ENCODE assay signal across 14 mouse cellular contexts in the genomic region with DNA sequence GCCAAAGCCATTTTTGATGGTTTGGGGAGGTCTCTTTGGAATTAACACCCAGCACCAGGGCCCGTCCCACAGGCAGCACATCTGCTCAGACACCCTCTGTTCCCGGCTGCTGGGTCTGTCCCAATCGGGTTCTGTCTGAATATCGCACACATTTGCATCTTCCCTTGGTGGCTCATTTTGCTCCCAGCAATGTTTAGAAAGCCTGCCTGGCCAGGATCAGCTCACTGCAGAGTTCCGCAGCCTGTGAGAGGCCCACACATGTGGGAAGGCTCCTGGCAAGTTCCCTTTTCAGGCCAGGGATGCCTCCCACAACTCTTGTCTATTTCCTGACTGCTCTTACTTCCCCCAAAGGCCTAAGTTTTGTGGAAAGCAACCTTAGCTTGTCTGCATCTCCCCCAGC. TPM values are rescaled to one million over a fixed set of nuclear protein-coding genes. Genes with fewer than 3 reads are reported as not detected.
DNase-seq lines count a peak whose midpoint lies in the region; ATAC-seq lines count a peak whose summit lies in the region.
"Had no signal": no experiment of that assay in that cellular context is flagged by ENCODE, and none has a peak within 500 bp of the region (broad histone marks: within the 10 kb centered on the region; RNA-seq: fewer than 3 reads in every experiment).

No protein-coding gene starts in this region.

- 91% methylated on average over 5 of the region's 5 CpGs for WGBS in forebrain, embryonic 11.5 days
- WGBS in forebrain, embryonic 10.5 days, result 91% methylated on average over 5 of the region's 5 CpGs
- WGBS in stomach, embryonic 16.5 days, result 56% methylated on average over 5 of the region's 5 CpGs

- no peak overlapping the region for H3K9ac ChIP-seq in forebrain, embryonic 11.5 days (ENCODE audit: low read length)
- no peak overlapping the region for H3K9ac ChIP-seq in stomach, embryonic 16.5 days (ENCODE audit: low read length)
- H3K9ac ChIP-seq: embryonic facial prominence, embryonic 13.5 days had no signal

- H3K9me3 ChIP-seq in forebrain, embryonic 11.5 days (ENCODE audit: control insufficient read depth, low read length), result no peaks in the 10 kb centered on the region; the same call in 1 of the 2 replicates
- peaks cover 9% of the 10 kb centered on the region; the same call in 1 of the 2 replicates for H3K9me3 ChIP-seq in forebrain, embryonic 10.5 days
- H3K9me3 ChIP-seq in stomach, embryonic 16.5 days (replicated peaks; ENCODE audit: control insufficient read depth, low read length), result peaks cover 10% of the 10 kb centered on the region
- H3K9me3 ChIP-seq: G1E; limb, embryonic 10.5 days had no signal

- H3K36me3 ChIP-seq in forebrain, embryonic 11.5 days (ENCODE audit: control insufficient read depth, insufficient read depth, low read length), result no peaks in the 10 kb centered on the region
- H3K36me3 ChIP-seq in forebrain, embryonic 10.5 days (replicated peaks), result no peaks in the 10 kb centered on the region
- no peaks in the 10 kb centered on the region for H3K36me3 ChIP-seq in stomach, embryonic 16.5 days (ENCODE audit: control insufficient read depth, insufficient read depth, low read length)
- H3K36me3 ChIP-seq: embryonic facial prominence, embryonic 13.5 days; G1E; limb, embryonic 10.5 days had no signal

- H3K4me2 ChIP-seq in forebrain, embryonic 11.5 days (ENCODE audit: low read depth, low read length, severe bottlenecking), result no peak overlapping the region
- H3K4me2 ChIP-seq in stomach, embryonic 16.5 days (ENCODE audit: low read depth, low read length), result no peak overlapping the region
- H3K4me2 ChIP-seq: embryonic facial prominence, embryonic 13.5 days had no signal

- ATAC-seq in forebrain, embryonic 11.5 days (replicated peaks; ENCODE audit: low FRiP score), result no peak
- no peak for ATAC-seq in stomach, embryonic 16.5 days (ENCODE audit: insufficient read depth, low FRiP score)

- peak; percentile 29 for DNase-seq in forebrain, embryonic 11.5 days (ENCODE audit: low spot score)
- no peak for DNase-seq in forebrain, embryonic 10.5 days (ENCODE audit: extremely low spot score, low spot score)
- DNase-seq in lung, postnatal 36 days, result peak; percentile 50
- DNase-seq in lung, postnatal 25 days (ENCODE audit: low spot score), result no peak
- peak; percentile 53 to 94 for DNase-seq in left cerebral cortex, postnatal 25 days (ENCODE audit: low spot score in 2 of 2)
- no peak for DNase-seq in adipocyte (ENCODE audit: low spot score)
- DNase-seq in adrenal gland, postnatal 25 days, result no peak
- DNase-seq: adrenal gland, adult 2 months; cerebellum, adult 8-10 months had no signal

- intact Hi-C loops in left cerebral cortex, postnatal 25 days (cut with DNase I), result no loop called here

- H3K27ac ChIP-seq in forebrain, embryonic 11.5 days (ENCODE audit: low read depth, low read length), result no peak overlapping the region
- no peak overlapping the region for H3K27ac ChIP-seq in forebrain, embryonic 10.5 days
- peak overlapping the region; percentile 9; the same call in 1 of the 2 replicates for H3K27ac ChIP-seq in stomach, embryonic 16.5 days (ENCODE audit: low read length)
- H3K27ac ChIP-seq: embryonic facial prominence, embryonic 13.5 days; limb, embryonic 10.5 days had no signal

- H3K4me1 ChIP-seq in forebrain, embryonic 11.5 days (replicated peaks; ENCODE audit: control insufficient read depth, insufficient read depth, low read length), result no peaks in the 10 kb centered on the region
- H3K4me1 ChIP-seq in forebrain, embryonic 10.5 days, result no peaks in the 10 kb centered on the region
- no peaks in the 10 kb centered on the region for H3K4me1 ChIP-seq in stomach, embryonic 16.5 days (ENCODE audit: control insufficient read depth, insufficient read depth, low read length)
- H3K4me1 ChIP-seq: embryonic facial prominence, embryonic 13.5 days had no signal

- no peaks in the 10 kb centered on the region for H3K27me3 ChIP-seq in forebrain, embryonic 11.5 days (ENCODE audit: control insufficient read depth, insufficient read depth, low read length)
- H3K27me3 ChIP-seq in forebrain, embryonic 10.5 days (ENCODE audit: poor library complexity, severe bottlenecking), result no peaks in the 10 kb centered on the region
- H3K27me3 ChIP-seq in stomach, embryonic 16.5 days (ENCODE audit: control insufficient read depth, insufficient read depth, low read length), result no peaks in the 10 kb centered on the region
- H3K27me3 ChIP-seq: embryonic facial prominence, embryonic 13.5 days; megakaryocyte, embryonic 14.5 days had no signal

- no peak overlapping the region for H3K4me3 ChIP-seq in forebrain, embryonic 11.5 days (ENCODE audit: low read depth, low read length)
- H3K4me3 ChIP-seq in forebrain, embryonic 10.5 days, result no peak overlapping the region
- no peak overlapping the region for H3K4me3 ChIP-seq in stomach, embryonic 16.5 days (replicated peaks; ENCODE audit: low read length)
- H3K4me3 ChIP-seq: embryonic facial prominence, embryonic 13.5 days; limb, embryonic 10.5 days; megakaryocyte, embryonic 14.5 days had no signal

RNA-seq across cellular contexts. Expression of a gene that starts 13.4 kb away (rescaled TPM):
- 0.87 and 1.0 TPM in 2 replicates for polyA plus RNA-seq in forebrain, embryonic 11.5 days (2014; fragmentation: Nextera tagmentation; extraction: Ambion mirVana)
- 0.89 and 0.93 TPM in 2 replicates for polyA plus RNA-seq in forebrain, embryonic 10.5 days (2016; fragmentation: Nextera tagmentation; extraction: Ambion mirVana)
- 1 to 10 TPM in 1 of 2 experiments, under 1 TPM in 1; 0.80 to 1.1 TPM for total RNA-seq in left cerebral cortex, postnatal 25 days (2021)
- polyA plus RNA-seq in stomach, embryonic 16.5 days (2015; fragmentation: Nextera tagmentation; extraction: Ambion mirVana), result 1.4 and 1.8 TPM in 2 replicates
- total RNA-seq in adrenal gland, postnatal 25 days (2021), result 0.48 and 1.4 TPM in 2 replicates

RNA-seq across cellular contexts. Expression of a gene that starts 33.3 kb away (rescaled TPM):
- polyA plus RNA-seq in forebrain, embryonic 11.5 days (2014; fragmentation: Nextera tagmentation; extraction: Ambion mirVana), result 69.6 and 80.4 TPM in 2 replicates
- polyA plus RNA-seq in forebrain, embryonic 10.5 days (2016; fragmentation: Nextera tagmentation; extraction: Ambion mirVana), result 85.0 and 88.9 TPM in 2 replicates
- total RNA-seq in left cerebral cortex, postnatal 25 days (2021), result 10 to 100 TPM; 43.9 to 45.2 TPM
- 52.0 and 54.1 TPM in 2 replicates for polyA plus RNA-seq in stomach, embryonic 16.5 days (2015; fragmentation: Nextera tagmentation; extraction: Ambion mirVana)
- 46.7 and 51.5 TPM in 2 replicates for total RNA-seq in adrenal gland, postnatal 25 days (2021)

RNA-seq across cellular contexts. Expression of a gene that starts 41.5 kb away (rescaled TPM):
- 177 and 187 TPM in 2 replicates for polyA plus RNA-seq in forebrain, embryonic 11.5 days (2014; fragmentation: Nextera tagmentation; extraction: Ambion mirVana)
- polyA plus RNA-seq in forebrain, embryonic 10.5 days (2016; fragmentation: Nextera tagmentation; extraction: Ambion mirVana), result 221 and 222 TPM in 2 replicates
- total RNA-seq in left cerebral cortex, postnatal 25 days (2021), result 10 to 100 TPM; 13.5 to 13.8 TPM
- polyA plus RNA-seq in stomach, embryonic 16.5 days (2015; fragmentation: Nextera tagmentation; extraction: Ambion mirVana), result 67.0 and 75.3 TPM in 2 replicates
- total RNA-seq in adrenal gland, postnatal 25 days (2021), result 17.7 and 19.4 TPM in 2 replicates

RNA-seq across cellular contexts. Expression of a gene that starts 52.6 kb away (rescaled TPM):
- 3.8 and 4.6 TPM in 2 replicates for polyA plus RNA-seq in forebrain, embryonic 11.5 days (2014; fragmentation: Nextera tagmentation; extraction: Ambion mirVana)
- 4.7 and 4.9 TPM in 2 replicates for polyA plus RNA-seq in forebrain, embryonic 10.5 days (2016; fragmentation: Nextera tagmentation; extraction: Ambion mirVana)
- 1 to 10 TPM; 4.3 to 4.5 TPM for total RNA-seq in left cerebral cortex, postnatal 25 days (2021)
- polyA plus RNA-seq in stomach, embryonic 16.5 days (2015; fragmentation: Nextera tagmentation; extraction: Ambion mirVana), result 5.3 and 6.3 TPM in 2 replicates
- 35.5 and 35.9 TPM in 2 replicates for total RNA-seq in adrenal gland, postnatal 25 days (2021)

Comparison
In these comparisons a context has a peak if more than half of its experiments do, and no peak if none do; other contexts are left out.
1. DNase-seq: peak in forebrain, embryonic 11.5 days (single experiment), lung, postnatal 36 days (single experiment) and left cerebral cortex, postnatal 25 days (2 of 2); none in forebrain, embryonic 10.5 days (single experiment), lung, postnatal 25 days (single experiment), adipocyte (single experiment) and adrenal gland, postnatal 25 days (single experiment).